Mouse (Mus musculus) hindbrain, embryonic 13.5 days (tissue): ENCODE results near the gene Pcgf2. TPM values are rescaled to one million over a fixed set of nuclear protein-coding genes. Genes with fewer than 3 reads are reported as not detected.
"Not testable (repeated sequence)": the region's sequence is repeated elsewhere in the genome, so short reads cannot be mapped to it uniquely, and the experiment has no call there.

Experiments
- ATAC-seq: fragments of 200-750 bp; cut with Nextera tagmentation; 2 replicates; pipeline ENCODE4 v1.8.0; 2017; ENCODE audit warnings: moderate TSS enrichment; ENCODE audit not compliant: low FRiP score
- H3K27ac ChIP-seq: fragments of 300-500 bp; sonication (generic); 2 replicates; pipeline ENCODE4 v1.5.1; 2015; ENCODE audit warnings: inconsistent platforms, mild to moderate bottlenecking, moderate library complexity
- H3K27me3 ChIP-seq: fragments of 300-500 bp; sonication (generic); 2 replicates; pipeline ENCODE4 v1.6.1; 2015; ENCODE audit warnings: mild to moderate bottlenecking, inconsistent platforms
- H3K36me3 ChIP-seq: fragments of 300-500 bp; sonication (generic); 2 replicates; pipeline ENCODE4 v1.6.1; 2015; ENCODE audit warnings: mild to moderate bottlenecking, inconsistent platforms
- H3K4me1 ChIP-seq: fragments of 300-500 bp; sonication (generic); replicated peaks from 2 replicates; pipeline ENCODE4 v1.6.1; 2015; ENCODE audit warnings: inconsistent platforms
- H3K4me2 ChIP-seq: fragments of 300-500 bp; sonication (generic); 2 replicates; pipeline ENCODE4 v1.6.1; 2015; ENCODE audit warnings: inconsistent platforms, mild to moderate bottlenecking, moderate library complexity
- H3K4me3 ChIP-seq: fragments of 300-500 bp; sonication (generic); 2 replicates; pipeline ENCODE4 v1.5.1; 2015; ENCODE audit warnings: mild to moderate bottlenecking, inconsistent platforms
- H3K9ac ChIP-seq: fragments of 300-500 bp; sonication (generic); 2 replicates; pipeline ENCODE4 v1.6.1; 2015; ENCODE audit warnings: mild to moderate bottlenecking, inconsistent platforms
- H3K9me3 ChIP-seq: fragments of 300-500 bp; sonication (generic); 2 replicates; pipeline ENCODE4 v1.6.1; 2016; ENCODE audit warnings: inconsistent platforms
- WGBS: fragments of 180-500 bp; shearing (Covaris S2); methylation state at CpG from one replicate; pipeline ENCODE4 v1.1.7; 2015; 5-methylcytosine and 5-hydroxymethylcytosine counted together
- polyA plus RNA-seq: library from polyadenylated mRNA; unstranded; fragments of >200 nt; fragmentation: Nextera tagmentation; extraction: Ambion mirVana; gene quantifications from 2 replicates; pipeline ENCODE4 v1.2.1, GENCODE M21; 2015

Pcgf2 gene
- polyA plus RNA-seq, 1 experiment from 2014 or later, result 26.2 TPM

DNA sequence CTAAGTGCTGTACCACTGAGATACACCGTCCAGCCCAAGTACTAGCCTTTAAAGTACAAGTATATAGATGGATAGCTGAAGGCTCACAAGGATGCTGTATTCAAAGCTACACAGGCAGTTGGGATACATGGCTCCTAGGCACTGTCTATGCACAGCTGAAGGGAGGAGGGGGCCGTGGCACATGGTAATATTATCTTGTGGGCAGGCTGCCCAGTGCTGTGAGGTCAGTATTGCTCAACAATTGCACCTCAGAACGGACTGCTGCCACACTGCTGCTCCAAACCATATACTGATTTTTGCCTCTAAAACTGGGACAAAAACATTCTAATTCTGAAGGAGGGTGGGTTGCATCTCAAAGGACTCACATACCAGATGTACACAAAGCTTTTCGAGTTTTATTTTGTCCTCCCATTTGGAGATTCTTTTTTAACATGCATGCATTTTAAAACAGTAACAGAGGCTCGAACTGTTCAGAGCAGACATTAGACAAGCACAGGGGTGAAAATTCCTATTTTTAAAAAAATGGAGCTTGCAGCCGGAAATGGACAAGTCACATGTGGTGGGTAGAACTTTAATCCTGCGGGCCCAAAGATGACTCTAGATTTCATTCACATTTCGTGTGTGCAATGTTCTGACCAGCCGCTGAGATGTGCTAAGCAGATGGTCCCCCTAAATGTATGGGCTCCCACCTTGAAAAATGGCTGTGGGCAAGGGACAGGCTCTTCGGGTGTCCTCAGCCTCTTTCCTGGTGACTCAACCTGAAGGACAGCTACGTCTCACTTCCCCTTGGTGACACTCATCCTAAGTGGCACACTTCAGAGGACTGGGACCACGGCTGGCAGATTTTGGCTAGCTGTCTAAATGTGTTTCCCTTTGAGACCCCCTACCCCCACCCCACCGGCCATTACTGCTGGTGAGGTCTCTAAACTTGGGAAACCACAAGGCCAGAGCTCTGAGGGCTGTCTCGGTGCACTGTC, 14.8 kb upstream of the Pcgf2 start:
- 91% methylated on average over 14 of the region's 14 CpGs for WGBS
- H3K4me2 ChIP-seq, result no peak overlapping the region
- no peak overlapping the region for H3K27ac ChIP-seq
- H3K4me1 ChIP-seq, result no peaks in the 10 kb centered on the region
- no peak for ATAC-seq
- H3K4me3 ChIP-seq, result no peak overlapping the region
- peaks cover 87% of the 10 kb centered on the region for H3K36me3 ChIP-seq
- no peaks in the 10 kb centered on the region for H3K27me3 ChIP-seq
- H3K9ac ChIP-seq, result no peak overlapping the region
- H3K9me3 ChIP-seq, result no peaks in the 10 kb centered on the region

DNA sequence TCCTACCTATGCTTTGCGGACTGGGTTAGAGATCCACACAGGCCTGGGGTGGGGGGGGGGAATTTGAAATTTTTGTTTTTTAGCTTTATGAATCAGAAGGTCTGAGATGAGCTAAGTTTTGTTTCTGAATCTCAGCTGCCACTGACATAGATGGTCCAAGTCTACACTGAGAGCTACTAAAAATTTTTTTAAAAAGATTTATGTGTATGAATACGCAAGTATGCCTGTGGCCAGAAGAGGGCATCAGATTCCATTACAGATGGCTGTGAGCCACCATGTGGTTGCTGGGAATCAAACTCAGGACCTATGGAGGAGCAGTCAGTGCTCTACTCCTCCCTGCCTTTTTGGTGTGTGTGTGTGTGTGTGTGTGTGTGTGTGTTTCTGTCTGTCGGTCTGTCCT, 14.1 kb upstream of the Pcgf2 start:
- Histone ChIP-seq H3K27me3 (no peaks in the 10 kb centered on the region), H3K27ac (no peak overlapping the region), H3K9me3 (no peaks in the 10 kb centered on the region), H3K36me3 (peaks cover 81% of the 10 kb centered on the region), H3K4me1 (no peaks in the 10 kb centered on the region), H3K4me2 (no peak overlapping the region), H3K4me3 (no peak overlapping the region), H3K9ac (no peak overlapping the region)
- ATAC-seq, result no peak
- WGBS, result 92% methylated on average over 3 of the region's 3 CpGs

DNA sequence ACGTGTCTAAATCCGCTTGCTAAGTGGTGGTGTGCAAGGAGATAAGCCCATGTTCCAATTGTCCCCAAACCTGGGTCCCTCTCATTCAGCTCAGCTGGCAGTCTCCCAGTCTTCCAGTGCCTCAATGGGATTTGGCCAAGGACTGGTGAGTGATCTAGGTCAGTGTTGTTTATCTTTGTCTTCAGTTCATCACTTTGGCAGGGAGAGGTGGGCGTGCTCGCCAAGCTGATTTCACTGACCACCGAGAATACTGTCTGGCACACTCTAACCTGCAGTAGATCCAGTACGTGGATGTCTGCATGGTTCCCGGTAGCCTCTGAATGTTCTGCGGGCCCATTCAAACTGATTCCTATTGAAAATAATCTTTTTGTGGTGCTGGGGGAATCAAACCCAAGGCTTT, 13.6 kb upstream of the Pcgf2 start:
- H3K9me3 ChIP-seq, result no peaks in the 10 kb centered on the region
- no peak overlapping the region for H3K4me3 ChIP-seq
- peaks cover 81% of the 10 kb centered on the region for H3K36me3 ChIP-seq
- no peak overlapping the region for H3K9ac ChIP-seq
- H3K27me3 ChIP-seq, result no peaks in the 10 kb centered on the region
- WGBS, result 93% methylated on average over 8 of the region's 8 CpGs
- ATAC-seq, result no peak
- 0 out of 2 replicates have a peak overlapping the region, but pooled peaks have one; percentile 3 for H3K27ac ChIP-seq
- H3K4me2 ChIP-seq, result no peak overlapping the region
- H3K4me1 ChIP-seq, result no peaks in the 10 kb centered on the region

DNA sequence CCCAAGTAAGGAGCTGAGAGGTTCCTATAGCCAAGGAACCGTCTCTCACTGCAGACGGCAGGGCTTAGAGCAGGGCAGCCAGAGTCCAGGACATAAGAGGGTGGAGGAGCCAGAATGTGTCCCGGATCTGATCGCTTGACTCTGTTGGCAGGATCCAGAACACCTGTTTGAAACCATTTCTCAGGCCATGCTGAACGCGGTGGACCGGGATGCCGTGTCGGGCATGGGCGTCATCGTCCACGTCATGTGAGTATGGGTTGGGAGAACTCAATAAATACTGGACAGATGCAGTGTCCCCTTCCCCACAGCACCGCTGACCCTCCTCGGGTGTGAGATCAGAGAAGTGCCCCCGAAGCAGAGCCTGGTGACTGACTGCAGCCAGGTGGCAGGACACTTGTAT, 12.0 kb upstream of the Pcgf2 start:
- Histone ChIP-seq H3K9me3 (no peaks in the 10 kb centered on the region), H3K4me3 (no peak overlapping the region), H3K36me3 (peaks cover 81% of the 10 kb centered on the region), H3K4me2 (no peak overlapping the region), H3K4me1 (no peaks in the 10 kb centered on the region), H3K27ac (no peak overlapping the region), H3K9ac (no peak overlapping the region), H3K27me3 (no peaks in the 10 kb centered on the region)
- 93% methylated on average over 15 of the region's 15 CpGs for WGBS
- ATAC-seq, result no peak

DNA sequence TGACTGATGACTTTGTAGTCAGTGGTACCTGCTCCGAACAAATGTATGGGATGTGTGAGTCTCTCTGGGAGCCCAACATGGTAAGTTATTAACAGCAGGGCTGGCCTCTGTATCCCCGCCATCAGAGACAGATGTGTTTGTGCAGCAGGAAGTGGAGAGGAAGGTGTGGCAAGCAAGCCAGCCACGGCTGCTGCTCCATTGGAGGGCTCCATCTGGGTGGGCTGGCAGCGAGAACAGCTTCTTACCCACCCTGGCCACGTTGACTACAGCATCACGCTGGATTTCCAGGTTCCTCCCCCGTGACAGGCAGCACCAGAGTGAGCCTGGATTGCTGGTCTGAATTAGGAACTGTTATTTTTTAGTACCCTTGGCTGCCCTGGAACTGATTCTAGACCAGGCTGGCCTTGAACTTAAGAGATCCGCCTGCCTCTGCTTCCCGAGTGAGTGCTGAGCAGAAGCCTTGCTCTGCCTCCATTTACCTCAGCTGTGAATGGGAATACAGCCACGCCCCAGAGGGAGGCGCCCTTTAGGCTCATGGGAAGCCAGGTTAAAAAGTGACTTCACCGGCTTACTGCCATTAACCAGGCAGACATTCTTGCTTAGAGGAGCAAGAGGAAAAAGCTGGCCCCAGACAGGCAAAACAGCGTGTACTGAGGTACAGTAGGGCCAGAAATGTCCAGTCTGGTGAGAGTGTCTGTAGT, 11.1 kb upstream of the Pcgf2 start:
- WGBS, result 87% methylated on average over 13 of the region's 13 CpGs
- no peak overlapping the region for H3K4me2 ChIP-seq
- no peak for ATAC-seq
- peaks cover 82% of the 10 kb centered on the region for H3K36me3 ChIP-seq
- no peak overlapping the region for H3K4me3 ChIP-seq
- no peaks in the 10 kb centered on the region for H3K9me3 ChIP-seq
- H3K4me1 ChIP-seq, result no peaks in the 10 kb centered on the region
- H3K9ac ChIP-seq, result no peak overlapping the region
- H3K27ac ChIP-seq, result no peak overlapping the region
- H3K27me3 ChIP-seq, result no peaks in the 10 kb centered on the region

DNA sequence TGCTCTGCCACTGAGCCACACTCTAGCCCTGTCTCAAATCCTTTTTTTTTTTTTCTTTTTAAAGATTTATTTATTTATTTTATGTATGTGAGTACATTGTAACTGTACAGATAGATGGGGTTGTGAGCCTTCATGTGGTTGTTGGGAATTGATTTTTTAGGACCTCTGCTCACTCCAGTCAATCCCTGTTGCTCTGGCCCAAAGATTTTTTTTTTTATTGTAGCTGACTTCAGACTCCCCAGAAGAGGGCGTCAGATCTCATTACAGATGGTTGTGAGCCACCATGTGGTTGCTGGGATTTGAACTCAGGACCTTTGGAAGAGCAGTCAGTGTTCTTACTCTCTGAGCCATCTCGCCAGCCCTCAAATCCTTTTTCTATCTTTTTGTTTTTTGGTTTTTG, 9.8 kb upstream of the Pcgf2 start:
- not testable (repeated sequence) for H3K27me3 ChIP-seq, H3K4me1 ChIP-seq, ATAC-seq, H3K4me3 ChIP-seq, H3K4me2 ChIP-seq, H3K27ac ChIP-seq, H3K9me3 ChIP-seq, H3K9ac ChIP-seq
- 68% methylated on average over 2 of the region's 2 CpGs for WGBS
- H3K36me3 ChIP-seq, result peaks cover 81% of the 10 kb centered on the region

DNA sequence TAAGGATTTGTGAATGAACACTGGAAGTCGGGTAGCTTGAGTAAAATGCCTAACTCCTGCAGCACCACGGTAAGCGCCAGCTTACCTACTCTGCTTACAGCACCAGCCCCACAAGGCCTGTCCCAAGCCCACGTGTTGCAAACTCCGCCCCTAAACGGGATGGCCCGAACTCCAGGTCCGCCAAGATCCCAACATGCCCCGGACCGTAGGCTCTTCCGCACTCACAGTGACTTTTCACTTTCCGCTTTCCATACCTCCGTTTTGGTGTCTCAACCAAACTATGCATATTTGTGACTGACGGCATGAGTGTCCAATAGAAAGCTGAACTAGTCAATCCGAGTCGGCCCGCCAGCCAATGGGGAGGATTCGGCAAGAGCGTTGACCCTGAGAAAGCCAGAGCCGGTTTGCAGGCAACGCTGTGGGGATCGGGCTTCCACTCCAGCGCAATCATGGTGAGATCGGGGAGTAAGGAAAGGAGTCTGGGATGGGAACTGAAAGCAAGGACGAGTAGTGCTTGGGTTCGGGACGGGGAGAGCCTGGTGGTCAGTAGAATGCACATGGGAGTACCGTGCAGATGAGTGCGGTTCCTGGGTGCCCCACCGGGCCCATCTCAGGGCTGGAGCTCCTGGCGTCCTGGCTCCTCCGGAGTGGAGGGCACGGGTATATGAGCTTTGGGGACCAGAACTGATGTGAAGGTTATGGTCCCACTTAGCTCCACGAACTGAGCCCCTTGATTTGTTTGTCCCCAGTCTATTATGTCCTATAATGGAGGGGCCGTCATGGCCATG, 2.9 kb upstream of the Pcgf2 start, which contains the start of gene Psmb3:
Gene Psmb3, plus strand, starts transcription at position 361 of the 788 bp plus-strand sequence.
- peaks cover 34% of the 10 kb centered on the region for H3K4me1 ChIP-seq
- peaks cover 29% of the 10 kb centered on the region for H3K36me3 ChIP-seq
- peak; percentile 92 for ATAC-seq
- H3K9me3 ChIP-seq, result no peaks in the 10 kb centered on the region
- peak within 1 kb of the TSS; percentile 89 for H3K4me2 ChIP-seq
- under 1% methylated on average over 35 of the region's 35 CpGs for WGBS
- peak within 1 kb of the TSS; percentile 90 for H3K27ac ChIP-seq
- peak within 1 kb of the TSS; percentile 72 for H3K4me3 ChIP-seq
- no peaks in the 10 kb centered on the region for H3K27me3 ChIP-seq
- H3K9ac ChIP-seq, result peak within 1 kb of the TSS; percentile 87

DNA sequence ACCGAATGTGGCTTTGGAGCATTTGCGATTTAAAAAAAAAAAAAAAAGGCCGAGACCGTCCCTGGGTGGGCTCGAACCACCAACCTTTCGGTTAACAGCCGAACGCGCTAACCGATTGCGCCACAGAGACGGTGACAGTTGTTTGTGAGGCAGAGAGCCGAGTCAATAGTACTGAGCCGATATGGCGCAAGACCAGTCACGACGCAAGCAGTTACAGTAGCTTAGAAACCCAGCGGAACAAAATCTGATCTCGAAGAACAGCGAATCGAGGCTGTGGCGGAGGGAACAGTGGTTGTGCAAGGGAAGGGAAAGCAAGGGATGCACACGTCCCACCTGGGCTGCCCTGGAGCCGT, 2.1 kb upstream of the Pcgf2 start:
- WGBS, result under 1% methylated on average over 24 of the region's 24 CpGs
- no peak; the same call in 1 of the 2 replicates for ATAC-seq
- no peaks in the 10 kb centered on the region for H3K27me3 ChIP-seq

DNA sequence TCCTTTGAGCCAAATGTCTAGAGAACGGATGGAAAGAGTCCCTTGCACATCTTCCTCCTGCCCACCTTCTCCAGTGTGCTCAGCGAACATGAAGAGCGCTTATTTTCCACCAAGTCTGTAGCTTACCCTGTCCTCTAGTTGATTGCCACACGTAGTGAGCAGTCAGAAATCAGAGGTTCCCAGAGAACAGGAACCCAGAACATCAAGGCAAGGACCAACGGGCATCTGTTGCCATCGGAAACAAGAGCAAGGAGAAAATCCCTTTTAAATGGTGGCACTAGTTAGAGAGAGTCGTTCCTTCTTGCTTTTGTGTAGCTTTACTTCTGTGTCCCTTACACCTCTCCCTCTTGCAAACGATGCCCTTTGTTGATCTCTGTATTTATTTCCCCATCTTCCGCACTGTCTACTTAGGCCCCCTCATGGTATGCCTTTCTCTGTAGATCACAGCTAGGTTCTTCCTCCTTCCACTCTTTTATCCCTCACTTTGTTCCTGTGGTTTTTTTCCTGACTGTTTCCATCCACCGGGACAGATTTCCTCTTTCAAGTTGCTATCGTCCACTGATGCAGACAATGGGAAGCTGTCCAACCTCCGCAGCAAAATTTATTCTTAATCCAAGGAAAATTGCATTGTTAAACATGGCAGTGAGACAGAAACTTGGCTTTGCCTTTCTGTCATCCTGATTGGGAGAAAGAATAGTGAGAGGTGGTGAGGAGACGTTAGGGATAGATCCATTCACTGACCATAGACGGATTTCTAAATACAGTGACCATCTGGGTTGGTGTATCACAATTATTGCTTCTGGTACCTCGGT, 1.5 kb upstream of the Pcgf2 start:
- H3K27me3 ChIP-seq, result no peaks in the 10 kb centered on the region
- peak overlapping the region; percentile 99 for H3K27ac ChIP-seq
- H3K4me2 ChIP-seq, result peak overlapping the region; percentile 89
- peak overlapping the region; percentile 93 for H3K4me3 ChIP-seq
- H3K36me3 ChIP-seq, result peaks cover 15% of the 10 kb centered on the region
- ATAC-seq, result no peak
- H3K9me3 ChIP-seq, result no peaks in the 10 kb centered on the region
- WGBS, result 55% methylated on average over 15 of the region's 15 CpGs
- H3K4me1 ChIP-seq, result peaks cover 47% of the 10 kb centered on the region
- peak overlapping the region; percentile 79; the same call in 1 of the 2 replicates for H3K9ac ChIP-seq

More for the DNA sequence above, 2.1 kb upstream of the Pcgf2 start:
- Histone ChIP-seq H3K4me3 (peak overlapping the region; percentile 72), H3K4me2 (peak overlapping the region; percentile 89), H3K36me3 (peaks cover 21% of the 10 kb centered on the region), H3K4me1 (peaks cover 42% of the 10 kb centered on the region), H3K27ac (peak overlapping the region; percentile 90), H3K9ac (peak overlapping the region; percentile 79), H3K9me3 (no peaks in the 10 kb centered on the region)

DNA sequence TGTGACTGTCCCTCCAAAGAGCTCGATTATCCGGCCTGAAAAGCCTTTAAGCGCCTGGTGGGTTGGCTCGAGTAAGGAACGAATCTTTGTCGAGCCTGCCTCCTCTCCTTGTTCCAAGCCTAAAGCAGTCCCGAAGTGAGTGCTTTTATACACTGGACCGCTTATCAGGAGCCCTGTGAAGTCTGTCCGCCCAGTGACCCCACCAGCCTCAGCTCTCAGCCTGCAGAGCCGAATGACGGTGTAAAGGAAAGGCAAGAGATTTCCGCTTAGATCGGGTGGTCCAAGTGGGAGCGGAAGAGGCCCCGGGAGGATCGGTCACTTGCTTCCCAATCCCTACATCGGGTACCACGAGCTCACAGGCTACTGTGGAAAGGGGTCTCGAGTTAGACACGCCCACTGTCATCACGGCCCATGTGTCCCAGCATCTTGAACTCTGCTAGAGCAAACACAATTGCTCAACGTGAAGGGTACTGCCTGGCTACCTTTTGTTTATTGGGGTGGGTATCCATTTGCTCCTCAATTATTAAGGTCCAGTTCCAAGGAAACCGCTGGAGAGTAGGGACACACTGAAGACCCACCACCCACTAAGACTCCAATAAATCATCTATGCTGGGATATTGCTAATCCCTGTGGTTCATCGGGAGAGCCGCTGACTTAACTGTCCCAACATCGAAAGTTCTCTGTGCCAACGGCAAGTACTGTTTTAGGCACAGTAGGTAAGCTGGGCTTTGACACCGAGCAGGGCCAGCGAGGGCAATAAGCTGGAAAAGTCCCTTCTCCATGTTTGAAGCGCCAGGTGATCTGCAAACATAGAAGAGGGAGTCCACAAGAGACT, 666 bp upstream of the Pcgf2 start:
- WGBS, result 18% methylated on average over 30 of the region's 30 CpGs
- Histone ChIP-seq H3K9me3 (no peaks in the 10 kb centered on the region), H3K27me3 (no peaks in the 10 kb centered on the region), H3K27ac (peak overlapping the region; percentile 99), H3K9ac (peak overlapping the region; percentile 97), H3K4me3 (peak overlapping the region; percentile 93), H3K4me1 (peaks cover 56% of the 10 kb centered on the region), H3K4me2 (peak overlapping the region; percentile 89), H3K36me3 (peaks cover 7% of the 10 kb centered on the region)
- no peak for ATAC-seq

DNA sequence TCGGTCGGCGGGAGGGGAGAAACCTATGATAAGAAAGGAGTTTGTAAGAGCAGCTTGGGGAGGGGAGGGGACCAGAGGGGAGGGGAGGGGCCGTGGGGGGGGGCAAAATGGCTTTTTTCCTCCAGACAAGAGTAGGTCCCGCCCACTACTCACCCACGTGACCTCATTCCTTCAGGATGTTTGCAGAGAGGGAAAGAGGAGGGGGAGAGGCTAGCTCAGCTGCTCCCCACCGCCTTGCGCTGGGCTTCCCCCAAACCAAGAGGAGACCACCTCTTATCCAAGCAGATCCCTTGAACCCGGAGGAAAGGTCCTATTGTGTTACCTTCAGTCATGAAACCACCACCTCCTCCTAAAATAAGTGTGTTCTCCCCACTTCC, 683 bp downstream of the Pcgf2 start:
- peak; percentile 40 for ATAC-seq
- WGBS, result 0% methylated on average over 6 of the region's 9 CpGs
- no peaks in the 10 kb centered on the region for H3K36me3 ChIP-seq

More for the DNA sequence above, 683 bp downstream of the Pcgf2 start:
- peak overlapping the region; percentile 89 for H3K4me2 ChIP-seq
- H3K4me1 ChIP-seq, result peaks cover 65% of the 10 kb centered on the region
- H3K27me3 ChIP-seq, result no peaks in the 10 kb centered on the region
- peak overlapping the region; percentile 99 for H3K27ac ChIP-seq
- no peaks in the 10 kb centered on the region for H3K9me3 ChIP-seq
- peak overlapping the region; percentile 97 for H3K9ac ChIP-seq
- peak overlapping the region; percentile 93 for H3K4me3 ChIP-seq
